Mouse (Mus musculus) erythroblast, embryonic 14.5 days (primary cell): ENCODE measurements around the gene Rnf213. TPM values are rescaled to one million over a fixed set of nuclear protein-coding genes. Genes with fewer than 3 reads are reported as not detected.

Source experiments
- H3K27me3 ChIP-seq: 2 replicates; pipeline ENCODE4 v1.6.1; 2012; ENCODE audit warnings: inconsistent platforms; ENCODE audit not compliant: control insufficient read depth
- H3K36me3 ChIP-seq: 2 replicates; pipeline ENCODE4 v1.6.1; 2012; ENCODE audit warnings: mild to moderate bottlenecking, inconsistent platforms; ENCODE audit not compliant: control insufficient read depth
- H3K4me1 ChIP-seq: 2 replicates; pipeline ENCODE4 v1.6.1; 2012; ENCODE audit warnings: inconsistent platforms; ENCODE audit not compliant: control insufficient read depth
- H3K4me3 ChIP-seq: replicated peaks from 2 replicates; pipeline ENCODE3; 2012; ENCODE audit warnings: moderate library complexity, mild to moderate bottlenecking, inconsistent platforms
- H3K9me3 ChIP-seq: 2 replicates; pipeline ENCODE4 v1.6.1; 2012; ENCODE audit warnings: low read length, inconsistent platforms, mixed read lengths; ENCODE audit not compliant: control insufficient read depth
- GATA1 ChIP-seq: IDR thresholded peaks from 2 replicates; pipeline ENCODE4 v1.6.1; 2012; ENCODE audit warnings: low read length, inconsistent platforms, mixed read lengths
- TAL1 ChIP-seq: IDR thresholded peaks from 3 replicates; pipeline ENCODE4 v1.6.1; 2012; ENCODE audit warnings: low read length, inconsistent platforms, mixed read lengths
- polyA plus RNA-seq: library from polyadenylated mRNA; stranded (reverse); fragments of >175 nt; gene quantifications from 2 replicates; pipeline ENCODE4 v1.2.3, GENCODE M21; 2012

Rnf213 gene
- polyA plus RNA-seq, 1 experiment: 0.01 TPM

DNA sequence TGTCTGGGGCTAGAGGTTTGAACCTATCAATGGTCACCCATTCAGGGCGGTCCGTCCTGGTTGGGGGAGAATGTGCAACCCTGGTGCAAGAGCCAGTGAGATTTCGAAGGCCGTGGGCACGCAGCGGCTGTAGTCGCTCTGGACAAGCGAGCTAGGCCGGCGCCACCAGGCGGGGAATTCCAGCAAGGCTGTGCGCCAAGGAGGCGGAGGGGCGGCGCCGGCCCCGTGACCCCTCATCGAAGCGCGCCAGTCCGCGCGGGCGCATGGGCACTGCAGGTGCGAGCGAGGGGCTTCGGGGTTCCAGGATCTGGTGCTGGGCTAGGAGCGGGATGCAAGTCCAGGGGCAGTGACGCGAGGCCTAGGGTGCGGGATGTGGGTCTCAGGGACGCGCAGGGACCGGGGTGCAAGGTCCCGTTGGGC lies 3.0 kb upstream of the Rnf213 start:
- Histone ChIP-seq H3K27me3 (peaks cover 51% of the 10 kb centered on the region), H3K36me3 (no peaks in the 10 kb centered on the region), H3K9me3 (no peaks in the 10 kb centered on the region), H3K4me3 (peak overlapping the region; percentile 69), H3K4me1 (peaks cover 48% of the 10 kb centered on the region)
- no peak for TF ChIP-seq TAL1

DNA sequence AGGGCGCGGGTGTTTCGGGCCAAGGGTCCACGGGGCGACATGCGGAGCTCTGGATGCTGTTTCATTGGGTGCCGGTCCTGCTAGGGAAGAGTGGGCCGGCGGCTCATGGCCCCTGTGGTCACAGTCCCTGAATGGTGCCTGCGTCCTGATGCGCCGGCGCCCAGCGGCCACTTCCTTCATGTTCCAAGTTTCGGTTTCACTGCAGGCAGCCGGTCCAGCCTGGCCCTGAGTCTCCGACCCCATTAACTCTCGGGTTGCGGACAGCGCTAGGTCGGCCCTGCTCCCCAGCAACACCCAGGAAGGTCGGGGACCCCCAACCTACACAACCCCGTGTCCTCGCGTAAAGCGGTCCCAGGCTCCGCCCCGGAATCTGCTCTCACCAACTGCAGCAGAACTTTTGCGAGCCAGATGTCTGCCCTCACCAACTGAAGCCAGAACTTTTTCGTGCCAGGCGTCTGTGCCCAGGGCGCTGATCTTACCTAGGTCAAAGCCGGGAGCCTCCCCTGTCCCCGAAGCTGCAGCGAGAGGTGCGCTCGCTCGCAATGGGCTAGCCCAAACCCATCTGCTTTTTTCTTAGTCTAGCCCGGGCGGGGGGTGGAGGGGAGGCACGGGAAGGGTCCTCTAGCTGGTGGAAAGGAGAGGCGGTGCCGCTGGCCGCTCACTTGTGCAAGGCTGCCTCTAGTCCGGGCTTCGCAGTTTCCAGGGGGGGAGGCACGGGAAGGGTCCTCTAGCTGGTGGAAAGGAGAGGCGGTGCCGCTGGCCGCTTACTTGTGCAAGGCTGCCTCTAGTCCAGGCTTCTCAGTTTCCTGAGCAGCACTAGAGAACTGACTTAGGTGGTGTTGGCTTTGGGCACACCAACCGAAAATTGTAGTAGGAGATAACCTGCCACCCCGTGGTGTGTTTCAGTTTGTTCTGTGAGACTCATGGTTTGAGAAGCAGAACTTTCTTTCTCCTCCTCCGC lies 2.3 kb upstream of the Rnf213 start:
- Histone ChIP-seq H3K36me3 (no peaks in the 10 kb centered on the region), H3K4me1 (peaks cover 49% of the 10 kb centered on the region), H3K27me3 (peaks cover 51% of the 10 kb centered on the region), H3K4me3 (peak overlapping the region; percentile 69), H3K9me3 (no peaks in the 10 kb centered on the region)
- TF ChIP-seq GATA1 (no peak), TAL1 (no peak)

DNA sequence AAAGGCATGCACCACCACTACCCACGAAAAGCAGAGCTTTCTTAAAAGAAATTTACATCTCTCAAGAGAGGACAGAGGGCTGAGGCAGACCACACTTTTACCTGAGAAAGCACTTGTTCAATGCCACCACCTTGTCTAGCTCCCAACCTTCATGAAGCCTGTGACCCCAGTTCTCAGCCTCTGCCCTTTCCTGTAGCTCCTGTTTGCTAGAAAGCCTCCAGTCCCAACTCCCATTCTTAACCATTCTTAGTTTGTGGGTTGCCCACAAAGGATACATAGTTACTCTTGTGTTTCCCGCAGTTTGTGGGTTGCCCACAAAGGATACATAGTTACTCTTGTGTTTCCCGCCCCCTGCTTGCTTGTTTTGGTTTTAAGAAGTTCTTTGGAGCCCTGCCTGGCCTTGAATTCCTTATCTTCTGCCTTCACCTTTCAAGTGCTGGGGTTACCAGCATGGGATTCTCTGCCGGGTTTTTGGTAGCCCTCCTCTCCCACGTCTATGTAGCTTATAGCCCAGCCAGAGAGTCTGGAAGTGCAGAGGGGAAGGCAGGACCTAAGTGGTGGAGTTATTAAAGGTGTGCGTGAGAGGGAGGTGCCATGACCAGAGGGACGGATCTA lies 1.4 kb upstream of the Rnf213 start:
- Histone ChIP-seq H3K36me3 (no peaks in the 10 kb centered on the region), H3K9me3 (no peaks in the 10 kb centered on the region), H3K27me3 (peaks cover 51% of the 10 kb centered on the region), H3K4me3 (peak overlapping the region; percentile 71), H3K4me1 (peaks cover 49% of the 10 kb centered on the region)
- TF ChIP-seq GATA1 (no peak), TAL1 (no peak)

DNA sequence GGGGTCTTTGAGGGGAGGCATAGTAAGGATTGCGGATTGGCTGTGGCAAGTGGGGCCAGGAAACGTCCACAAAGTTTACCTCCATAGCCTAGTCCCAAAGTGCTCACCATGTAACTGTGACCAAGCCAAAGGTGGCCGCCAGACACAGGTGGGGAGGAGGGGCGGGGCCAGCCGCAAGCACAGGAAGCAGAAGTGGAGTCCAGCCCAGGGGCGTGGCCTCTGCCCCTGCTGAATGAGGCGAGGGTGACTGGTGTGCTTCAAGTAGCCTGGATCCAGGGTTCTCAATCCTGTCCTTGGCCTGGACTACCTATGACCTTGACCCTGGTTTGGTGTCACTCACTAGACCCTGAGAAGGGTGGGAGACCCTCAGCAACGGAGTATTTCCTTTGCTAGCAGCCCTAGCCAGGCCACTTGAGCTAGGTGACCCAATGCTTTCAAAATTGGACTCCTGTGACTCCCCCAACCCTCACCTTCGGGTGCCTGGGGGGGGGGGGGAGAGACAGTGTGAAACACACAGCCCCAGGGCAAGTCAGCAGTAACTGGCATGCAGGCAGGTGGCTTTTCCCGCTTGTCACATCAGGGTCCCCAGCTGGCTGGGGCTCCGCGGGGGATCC lies 792 bp upstream of the Rnf213 start:
- H3K27me3 ChIP-seq: peaks cover 51% of the 10 kb centered on the region
- no peaks in the 10 kb centered on the region for H3K9me3 ChIP-seq
- no peak for TF ChIP-seq GATA1
- TF ChIP-seq TAL1: no peak
- H3K4me1 ChIP-seq: peaks cover 49% of the 10 kb centered on the region
- H3K4me3 ChIP-seq: peak overlapping the region; percentile 71
- H3K36me3 ChIP-seq: no peaks in the 10 kb centered on the region

DNA sequence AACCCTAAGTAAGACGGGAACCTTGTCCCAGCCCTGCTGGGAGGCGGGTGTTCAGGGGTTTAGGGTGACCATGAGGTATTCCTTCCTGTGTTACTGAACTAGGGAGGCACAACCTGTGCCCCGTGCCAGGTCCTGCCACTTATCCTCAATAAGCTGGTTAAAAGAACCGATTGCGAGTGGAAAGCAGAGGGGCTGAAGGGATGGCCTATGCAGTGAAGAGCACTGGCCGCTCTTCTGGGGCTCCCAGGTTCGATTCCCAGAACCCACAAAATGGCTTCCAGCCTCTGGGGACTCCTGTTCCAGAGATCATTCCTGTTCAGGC lies 544 bp downstream of the Rnf213 start:
- TF ChIP-seq TAL1 (no peak), GATA1 (no peak)
- Histone ChIP-seq H3K27me3 (peaks cover 40% of the 10 kb centered on the region), H3K36me3 (no peaks in the 10 kb centered on the region), H3K9me3 (no peaks in the 10 kb centered on the region), H3K4me3 (peak overlapping the region; percentile 71), H3K4me1 (peaks cover 49% of the 10 kb centered on the region)

DNA sequence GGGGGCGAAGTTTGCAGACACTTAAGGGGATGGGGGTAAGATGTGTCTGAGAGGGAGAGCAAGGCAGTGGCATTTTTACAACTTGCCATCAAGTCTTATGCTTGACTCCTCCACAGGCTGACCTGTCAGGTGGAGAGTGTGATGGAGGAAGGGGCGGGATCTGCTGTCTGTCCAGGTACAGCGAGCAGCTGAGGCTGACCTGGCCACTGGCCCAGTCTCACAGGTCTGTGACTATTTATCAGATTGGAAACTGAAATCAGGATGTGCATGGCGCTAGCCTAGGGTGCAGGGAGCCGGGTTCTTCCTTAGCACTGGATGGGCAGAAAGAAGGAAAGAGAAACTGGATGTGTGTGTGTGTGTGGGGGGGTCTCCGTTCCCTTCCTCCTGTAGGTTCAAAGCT lies 1.3 kb downstream of the Rnf213 start:
- Histone ChIP-seq H3K4me3 (peak overlapping the region; percentile 7), H3K36me3 (no peaks in the 10 kb centered on the region), H3K27me3 (peaks cover 33% of the 10 kb centered on the region), H3K9me3 (no peaks in the 10 kb centered on the region), H3K4me1 (peaks cover 49% of the 10 kb centered on the region)
- TF ChIP-seq GATA1 (no peak), TAL1 (no peak)

DNA sequence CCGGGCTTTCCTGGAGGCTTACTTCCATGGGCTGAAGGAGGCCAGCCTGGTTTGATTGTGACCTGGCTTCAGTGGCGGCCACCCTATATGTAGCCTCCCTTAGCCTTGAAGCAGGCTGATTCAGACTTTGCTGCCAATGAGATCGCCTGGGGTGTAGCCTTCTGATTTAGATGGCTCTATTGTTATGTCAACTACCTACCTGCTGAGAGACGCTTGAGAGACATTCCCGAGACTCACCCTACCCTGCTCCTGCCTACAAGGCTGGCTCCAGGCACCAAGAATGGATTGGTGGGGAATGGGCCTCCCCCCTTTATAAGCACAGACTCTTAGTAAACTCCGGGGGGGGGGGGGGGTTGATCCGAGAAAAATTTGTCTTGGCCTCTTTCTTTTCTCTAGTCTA lies 2.5 kb downstream of the Rnf213 start:
- no peak overlapping the region for H3K4me3 ChIP-seq
- peaks cover 21% of the 10 kb centered on the region for H3K27me3 ChIP-seq
- TF ChIP-seq GATA1: no peak
- TF ChIP-seq TAL1: no peak
- H3K4me1 ChIP-seq: peaks cover 40% of the 10 kb centered on the region
- no peaks in the 10 kb centered on the region for H3K9me3 ChIP-seq
- H3K36me3 ChIP-seq: no peaks in the 10 kb centered on the region

DNA sequence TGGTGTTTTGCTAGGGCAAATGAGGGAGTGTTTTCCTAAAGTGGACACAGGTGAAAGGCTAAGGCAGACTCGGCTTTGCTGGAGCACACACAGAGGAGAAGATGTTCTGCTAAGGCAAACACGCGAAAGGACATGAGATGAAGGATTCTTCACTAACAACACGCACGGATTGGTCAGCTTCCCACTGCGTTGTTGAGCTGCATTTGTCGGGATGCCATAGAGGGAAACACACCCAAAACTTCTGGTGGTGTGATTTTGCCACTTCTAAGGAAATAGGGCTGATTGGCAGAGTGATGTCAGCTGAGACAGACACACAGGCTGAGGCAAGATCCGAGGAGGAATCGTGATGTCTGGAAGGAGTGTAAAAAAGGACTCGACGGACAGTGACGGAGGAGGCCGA lies 3.0 kb downstream of the Rnf213 start:
- Histone ChIP-seq H3K4me3 (no peak overlapping the region), H3K9me3 (no peaks in the 10 kb centered on the region), H3K4me1 (peaks cover 35% of the 10 kb centered on the region), H3K27me3 (peaks cover 15% of the 10 kb centered on the region), H3K36me3 (no peaks in the 10 kb centered on the region)
- TF ChIP-seq GATA1 (no peak), TAL1 (no peak)

DNA sequence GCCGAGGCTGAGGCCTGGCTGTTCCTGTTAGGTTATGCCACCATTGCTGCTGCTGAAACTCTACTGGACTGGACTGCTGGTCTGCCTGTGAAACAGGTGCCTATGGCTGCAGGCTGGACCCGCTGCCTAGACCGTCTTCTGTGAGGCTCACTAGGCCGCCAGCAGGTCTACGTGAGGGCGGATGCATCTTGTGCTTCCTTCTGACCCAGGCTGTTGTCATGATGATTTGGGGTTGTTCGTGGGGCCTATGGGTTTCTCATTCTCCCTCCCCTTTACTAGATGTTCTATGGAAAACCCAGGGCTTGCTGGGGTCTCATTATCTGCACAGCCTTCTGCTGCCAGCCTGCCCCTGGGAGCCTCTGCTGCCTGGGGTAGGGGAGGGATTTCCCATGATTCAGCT lies 3.6 kb downstream of the Rnf213 start:
- TF ChIP-seq GATA1 (no peak), TAL1 (no peak)
- Histone ChIP-seq H3K27me3 (peaks cover 10% of the 10 kb centered on the region), H3K9me3 (no peaks in the 10 kb centered on the region), H3K4me3 (no peak overlapping the region), H3K36me3 (no peaks in the 10 kb centered on the region), H3K4me1 (peaks cover 30% of the 10 kb centered on the region)
